Mouse (Mus musculus): ENCODE data around the gene Fbxo28.

Gene Fbxo28

GRCm38 (mm10) chr1:182314201-182314600 lies 27.2 kb downstream of the Fbxo28 start:
- TF ChIP-seq GATA4 (IDR thresholded peaks at IDR 0.05; ENCODE audit: insufficient replicate concordance, low read length) = no peak

- TF ChIP-seq GATA4 (IDR thresholded peaks at IDR 0.05; ENCODE audit: insufficient replicate concordance, low read length) = no peak
Observed at GRCm38 (mm10) chr1:182313181-182313580, 28.2 kb downstream of the Fbxo28 start.

GRCm38 (mm10) chr1:182311376-182311775 lies 30.1 kb downstream of the Fbxo28 start:
- TF ChIP-seq GATA4 (IDR thresholded peaks at IDR 0.05; ENCODE audit: insufficient replicate concordance, low read length) = no peak

GRCm38 (mm10) chr1:182310316-182310715 lies 31.1 kb downstream of the Fbxo28 start:
- TF ChIP-seq GATA4 (IDR thresholded peaks at IDR 0.05; ENCODE audit: insufficient replicate concordance, low read length) = no peak

- TF ChIP-seq GATA4 (IDR thresholded peaks at IDR 0.05; ENCODE audit: insufficient replicate concordance, low read length) = no peak
Observed at GRCm38 (mm10) chr1:182309403-182309802, 32.0 kb downstream of the Fbxo28 start.

GRCm38 (mm10) chr1:182302916-182303315 lies 38.5 kb downstream of the Fbxo28 start:
- TF ChIP-seq GATA4 (IDR thresholded peaks at IDR 0.05; ENCODE audit: insufficient replicate concordance, low read length) = no peak

DNA sequence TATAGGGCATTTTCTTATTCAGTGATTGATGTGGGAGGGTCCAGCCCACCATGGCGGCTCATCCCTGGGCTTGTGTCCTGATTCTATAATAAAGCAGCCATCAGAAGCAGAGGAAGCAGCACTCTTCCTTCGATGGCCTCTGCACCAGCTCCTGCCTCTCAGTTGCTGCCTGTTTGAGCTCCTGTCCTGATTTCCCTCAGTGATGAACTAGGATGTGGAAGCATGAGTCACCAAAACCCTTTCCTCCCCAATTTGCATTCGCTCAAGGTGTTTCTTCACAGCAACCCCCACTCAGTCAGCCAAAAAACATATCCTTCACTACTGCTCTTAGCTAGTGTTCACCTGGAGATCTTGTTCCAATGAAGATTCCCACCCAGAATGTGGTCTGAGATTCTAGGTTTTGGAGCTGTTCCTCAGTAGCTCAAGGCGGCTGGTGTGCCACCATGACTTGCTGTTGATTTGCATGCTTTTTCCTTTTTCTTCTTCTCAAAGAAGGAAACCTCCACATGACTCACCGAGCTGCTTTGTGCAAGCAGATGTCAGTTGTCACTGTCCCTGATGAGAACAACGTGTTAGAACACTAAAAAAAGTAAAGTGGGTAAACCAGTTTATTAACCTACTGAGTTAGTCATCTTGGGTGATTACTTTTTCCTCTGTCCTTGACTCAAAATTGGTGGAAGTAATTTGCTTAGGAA lies 39.1 kb downstream of the Fbxo28 start:
- TF ChIP-seq GATA4 (IDR thresholded peaks at IDR 0.05; ENCODE audit: insufficient replicate concordance, low read length) = no peak

DNA sequence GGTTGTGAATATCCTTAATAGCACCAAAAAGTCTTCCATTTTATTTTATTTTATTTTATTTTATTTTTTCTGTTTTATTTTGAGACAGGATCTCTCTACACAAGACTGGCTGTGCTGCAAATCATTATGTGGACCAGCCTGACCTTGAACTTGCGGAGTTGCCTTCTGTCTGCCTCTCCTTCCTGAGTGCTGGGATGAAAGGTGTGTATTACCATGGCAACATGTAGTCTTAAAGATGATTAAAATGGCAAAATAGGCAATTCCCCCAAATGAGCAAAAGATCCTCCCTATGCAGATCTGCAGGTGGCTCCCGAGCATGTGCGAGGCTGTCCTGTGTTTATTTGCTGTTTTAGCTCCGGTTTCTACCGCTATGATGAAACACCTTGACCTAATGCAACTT lies 43.6 kb downstream of the Fbxo28 start:
- TF ChIP-seq GATA4 (IDR thresholded peaks at IDR 0.05; ENCODE audit: insufficient replicate concordance, low read length) = no peak

- TF ChIP-seq GATA4 (IDR thresholded peaks at IDR 0.05; ENCODE audit: insufficient replicate concordance, low read length) = no peak
Observed at GRCm38 (mm10) chr1:182297246-182297645, 44.2 kb downstream of the Fbxo28 start.

DNA sequence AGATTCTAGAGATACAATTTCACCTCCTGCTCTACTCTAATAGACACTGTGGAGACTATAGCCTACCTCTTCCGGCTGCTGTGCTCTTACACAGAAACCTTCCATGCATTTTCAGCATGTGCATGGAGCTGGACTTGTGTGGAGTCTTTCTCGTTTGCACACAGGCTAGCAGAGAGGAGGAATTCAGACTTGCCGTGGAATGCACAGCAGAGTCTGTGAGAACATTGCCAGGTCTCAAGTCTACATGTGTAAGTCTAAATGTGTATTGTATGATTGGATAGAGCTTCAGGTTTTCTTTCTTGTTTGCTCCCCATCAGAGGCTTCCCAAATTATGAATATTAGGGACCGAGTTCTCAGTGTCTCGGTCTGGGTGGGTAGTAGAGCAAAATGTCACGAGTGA lies 44.6 kb downstream of the Fbxo28 start:
- no peak for TF ChIP-seq GATA4 (IDR thresholded peaks at IDR 0.05; ENCODE audit: insufficient replicate concordance, low read length)

GRCm38 (mm10) chr1:182296141-182296540 lies 45.3 kb downstream of the Fbxo28 start:
- no peak for TF ChIP-seq GATA4 (IDR thresholded peaks at IDR 0.05; ENCODE audit: insufficient replicate concordance, low read length)

DNA sequence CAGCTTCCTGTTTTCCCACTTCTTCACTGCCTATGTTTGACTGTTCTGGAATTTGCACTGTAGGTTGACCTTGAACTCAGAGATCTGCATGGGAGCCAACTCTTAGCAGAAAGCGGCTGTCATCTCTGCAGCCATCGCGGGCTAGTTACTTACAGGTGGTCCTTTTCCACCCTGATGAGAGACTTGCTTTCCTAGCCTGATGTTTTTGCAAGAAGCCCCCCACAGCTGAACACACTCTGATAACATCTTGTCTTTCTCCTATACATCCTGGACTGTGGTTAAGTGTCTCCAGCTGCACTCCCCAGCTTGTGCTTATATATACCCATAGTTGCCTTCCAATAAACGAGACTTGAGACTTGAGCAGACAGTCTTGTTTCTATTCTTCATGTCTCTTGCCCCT lies 49.1 kb downstream of the Fbxo28 start:
- no peak for TF ChIP-seq GATA4 (IDR thresholded peaks at IDR 0.05; ENCODE audit: insufficient replicate concordance, low read length)

- no peak for TF ChIP-seq GATA4 (IDR thresholded peaks at IDR 0.05; ENCODE audit: insufficient replicate concordance, low read length)
Observed at GRCm38 (mm10) chr1:182289781-182290180, 51.6 kb downstream of the Fbxo28 start.

DNA sequence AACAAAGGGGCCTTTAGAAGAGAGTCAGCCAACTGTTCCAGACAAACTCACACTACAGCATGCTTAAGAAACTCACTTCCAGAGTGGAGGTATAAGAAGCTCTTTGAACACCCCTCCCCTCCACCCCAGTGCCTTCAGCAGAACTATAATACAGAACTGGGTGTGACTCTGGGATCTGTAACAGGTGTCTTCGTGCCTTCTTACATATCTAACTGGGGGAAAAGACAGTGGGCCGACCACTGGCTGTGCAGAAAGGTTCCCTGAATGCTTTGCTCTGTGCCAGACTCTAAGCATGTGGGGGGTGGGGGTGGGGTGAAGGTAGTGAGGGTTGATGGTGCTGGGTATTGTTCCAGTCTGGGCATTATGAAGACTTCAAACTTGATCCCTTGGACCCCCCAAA lies 52.8 kb downstream of the Fbxo28 start:
- TF ChIP-seq GATA4 (IDR thresholded peaks at IDR 0.05; ENCODE audit: insufficient replicate concordance, low read length) = no peak

DNA sequence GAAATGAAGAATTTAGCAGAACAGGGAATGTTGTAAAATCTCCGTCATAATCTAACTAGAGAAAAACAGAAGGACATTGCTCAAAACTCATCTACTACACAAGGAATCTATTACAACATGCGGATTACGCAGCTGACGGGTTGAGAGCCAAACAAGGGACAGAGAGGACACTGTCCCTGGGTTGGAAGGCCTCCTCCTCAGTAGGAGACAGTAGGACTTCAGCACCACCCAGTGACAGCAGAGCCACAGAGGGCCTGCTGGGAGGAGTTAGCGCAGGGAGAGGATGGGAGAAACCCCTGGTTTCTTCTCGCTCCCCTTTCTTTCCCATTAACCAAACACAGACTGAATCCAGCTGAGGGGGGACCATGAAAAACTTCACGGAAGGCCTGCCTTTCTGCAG lies 53.6 kb downstream of the Fbxo28 start:
- TF ChIP-seq GATA4 (IDR thresholded peaks at IDR 0.05; ENCODE audit: insufficient replicate concordance, low read length) = no peak

DNA sequence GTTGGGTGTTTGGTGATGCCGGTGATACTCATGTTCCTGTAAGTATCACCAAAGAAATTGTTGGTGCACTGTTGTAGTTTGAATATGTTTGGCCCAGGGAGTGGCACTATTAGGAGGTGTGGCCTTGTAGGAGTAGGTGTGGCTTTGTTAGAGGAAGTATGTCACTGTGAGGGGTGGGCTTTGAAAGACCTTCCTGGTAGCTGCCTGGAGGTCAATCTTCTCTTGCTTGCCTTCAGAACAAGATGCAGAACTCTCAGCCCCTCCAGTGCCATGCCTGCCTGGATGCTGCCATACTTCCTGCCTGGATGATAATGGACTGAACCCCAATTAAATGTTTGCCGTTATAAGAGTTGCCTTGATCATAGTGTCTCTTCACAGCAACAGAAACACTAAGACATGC lies 56.6 kb downstream of the Fbxo28 start:
- TF ChIP-seq GATA4 (IDR thresholded peaks at IDR 0.05; ENCODE audit: insufficient replicate concordance, low read length) = no peak

DNA sequence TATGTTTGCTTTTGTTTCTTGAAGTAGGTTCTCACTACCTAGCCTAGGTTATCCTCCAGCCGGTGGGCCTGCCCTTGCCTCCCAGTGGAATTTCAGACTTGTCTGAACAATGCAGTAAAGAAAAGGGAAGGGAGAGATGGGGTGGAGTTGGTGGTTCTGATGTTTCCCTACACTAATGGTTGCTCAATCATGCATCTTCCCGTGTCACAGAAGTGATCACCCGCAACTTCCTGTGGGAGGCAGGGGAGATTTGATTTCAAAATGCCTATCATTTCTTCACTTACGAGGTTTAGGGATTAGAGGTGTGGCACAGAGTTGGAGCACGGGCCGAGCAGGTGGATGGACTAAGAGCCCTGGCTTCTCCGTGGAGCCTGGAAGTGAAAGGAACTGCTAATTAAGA lies 58.2 kb downstream of the Fbxo28 start:
- TF ChIP-seq GATA4 (IDR thresholded peaks at IDR 0.05; ENCODE audit: insufficient replicate concordance, low read length) = no peak
